Mouse (Mus musculus) kidney, adult 2 months (tissue): ENCODE data around the gene Rsad2. TPM values are rescaled to one million over a fixed set of nuclear protein-coding genes. Genes with fewer than 3 reads are reported as not detected.
A peak's percentile ranks its signal among the peaks of the same experiment; 100 is the strongest.

Experiments
- DNase-seq: peaks from one replicate; pipeline ENCODE4 v3.0.0; 2021
- H3K27ac ChIP-seq: fragments of 200-500 bp; 2 replicates; pipeline ENCODE4 v1.5.1; 2012; ENCODE audit warnings: low read depth, low read length, control low read depth, inconsistent platforms; ENCODE audit not compliant: insufficient read depth
- H3K27me3 ChIP-seq: fragments of 200-500 bp; replicated peaks from 2 replicates; pipeline ENCODE4 v1.6.1; 2012; ENCODE audit warnings: mild to moderate bottlenecking, moderate library complexity, low read length, inconsistent platforms; ENCODE audit not compliant: control insufficient read depth, insufficient read depth
- H3K36me3 ChIP-seq: fragments of 200-500 bp; 2 replicates; pipeline ENCODE4 v1.6.1; 2012; ENCODE audit warnings: mild to moderate bottlenecking, moderate library complexity, low read length, inconsistent platforms; ENCODE audit not compliant: control insufficient read depth, insufficient read depth
- H3K4me1 ChIP-seq: fragments of 200-500 bp; 2 replicates; pipeline ENCODE4 v1.6.1; 2011; ENCODE audit warnings: low read length; ENCODE audit not compliant: control insufficient read depth, insufficient read depth
- H3K4me3 ChIP-seq: fragments of 200-500 bp; 2 replicates; pipeline ENCODE4 v1.5.1; 2011; ENCODE audit warnings: mild to moderate bottlenecking, low read depth, low read length, control low read depth; ENCODE audit not compliant: insufficient read depth
- CTCF ChIP-seq: fragments of 200-500 bp; conservative IDR thresholded peaks from 2 replicates; pipeline ENCODE4 v1.5.1; 2011; ENCODE audit warnings: low read depth, mild to moderate bottlenecking, control low read depth, low read length, moderate library complexity, mixed read lengths; ENCODE audit not compliant: insufficient read depth, insufficient read length
- POLR2A ChIP-seq: fragments of 200-500 bp; IDR thresholded peaks from one replicate; pipeline ENCODE4 v1.6.1; 2011; ENCODE audit warnings: low read depth, low read length, control low read depth
- WGBS: fragments of 180-500 bp; shearing (Covaris S2); methylation state at CpG from one replicate; pipeline ENCODE4 v1.1.7; 2018; 5-methylcytosine and 5-hydroxymethylcytosine counted together
- polyA plus RNA-seq: library from polyadenylated mRNA; depleted of rRNA; stranded (reverse); fragments of >200 nt; gene quantifications from 2 replicates; pipeline ENCODE4 v1.2.3, GENCODE M21; 2012

Rsad2 gene
- polyA plus RNA-seq, 1 experiment: 19.8 TPM

- peak; percentile 94 for DNase-seq
- H3K27ac ChIP-seq: peak within 1 kb of the TSS; percentile 74
- no peak for TF ChIP-seq CTCF
- no peak for TF ChIP-seq POLR2A
- peaks cover 14% of the 10 kb centered on the region for H3K4me1 ChIP-seq
- H3K27me3 ChIP-seq: no peaks in the 10 kb centered on the region
- H3K4me3 ChIP-seq: peak within 1 kb of the TSS; percentile 75
- H3K36me3 ChIP-seq: no peaks in the 10 kb centered on the region
- WGBS: under 1% methylated on average over 69 of the region's 69 CpGs
Measured at GRCm38 (mm10) chr12:26469098-26470041, 13.1 kb upstream of the Rsad2 start, which contains the start of gene Cmpk2. Gene Cmpk2 (plus strand): TSS chr12:26469204.

GRCm38 (mm10) chr12:26465600-26465999, 9.3 kb upstream of the Rsad2 start:
- 0 out of 2 replicates have a peak overlapping the region, but pooled peaks have one; percentile 37 for H3K27ac ChIP-seq
- 61% methylated on average over 5 of the region's 5 CpGs for WGBS
- H3K36me3 ChIP-seq: no peaks in the 10 kb centered on the region
- no peak overlapping the region for H3K4me3 ChIP-seq
- 0 out of 2 replicates have a peak, but pooled peaks have one; percentile 9 for TF ChIP-seq CTCF
- TF ChIP-seq POLR2A: no peak
- H3K27me3 ChIP-seq: no peaks in the 10 kb centered on the region
- H3K4me1 ChIP-seq: no peaks in the 10 kb centered on the region
- DNase-seq: no peak

- H3K27ac ChIP-seq: peak overlapping the region; percentile 84
- no peaks in the 10 kb centered on the region for H3K27me3 ChIP-seq
- H3K4me1 ChIP-seq: peaks cover 3% of the 10 kb centered on the region; the same call in 1 of the 2 replicates
- H3K36me3 ChIP-seq: no peaks in the 10 kb centered on the region
- peak; percentile 73 for DNase-seq
- TF ChIP-seq POLR2A (no peak), CTCF (no peak)
- H3K4me3 ChIP-seq: no peak overlapping the region
- WGBS: 20% methylated on average over 2 of the region's 2 CpGs
Measured at GRCm38 (mm10) chr12:26460091-26460490, 3.8 kb upstream of the Rsad2 start.

- Histone ChIP-seq H3K4me3 (peak overlapping the region; percentile 70), H3K36me3 (no peaks in the 10 kb centered on the region; the same call in 1 of the 2 replicates), H3K27ac (peak overlapping the region; percentile 69), H3K27me3 (no peaks in the 10 kb centered on the region), H3K4me1 (peaks cover under 1% of the 10 kb centered on the region; the same call in 1 of the 2 replicates)
- WGBS: 35% methylated on average over 5 of the region's 5 CpGs
- no peak for TF ChIP-seq POLR2A
- no peak for TF ChIP-seq CTCF
- DNase-seq: no peak
Measured at GRCm38 (mm10) chr12:26454682-26455081, 1.6 kb downstream of the Rsad2 start.

- no peaks in the 10 kb centered on the region for H3K27me3 ChIP-seq
- H3K27ac ChIP-seq: peak overlapping the region; percentile 60
Measured at GRCm38 (mm10) chr12:26452951-26453350, 3.3 kb downstream of the Rsad2 start.

GRCm38 (mm10) chr12:26451150-26451549, 5.1 kb downstream of the Rsad2 start:
- no peaks in the 10 kb centered on the region; the same call in 1 of the 2 replicates for H3K36me3 ChIP-seq
- no peaks in the 10 kb centered on the region for H3K4me1 ChIP-seq
- H3K27me3 ChIP-seq: no peaks in the 10 kb centered on the region
- 35% methylated on average over 1 of the region's 1 CpGs for WGBS
- 0 out of 2 replicates have a peak overlapping the region, but pooled peaks have one; percentile 22 for H3K27ac ChIP-seq
- H3K4me3 ChIP-seq: 0 out of 2 replicates have a peak overlapping the region, but pooled peaks have one; percentile 8
- no peak for DNase-seq
- TF ChIP-seq POLR2A (no peak), CTCF (no peak)

More at GRCm38 (mm10) chr12:26452951-26453350, 3.3 kb downstream of the Rsad2 start:
- Histone ChIP-seq H3K36me3 (no peaks in the 10 kb centered on the region; the same call in 1 of the 2 replicates), H3K4me1 (no peaks in the 10 kb centered on the region), H3K4me3 (peak overlapping the region; percentile 49)
- WGBS: 43% methylated on average over 4 of the region's 4 CpGs
- TF ChIP-seq POLR2A (no peak), CTCF (no peak)
- DNase-seq: no peak

- 89% methylated on average over 2 of the region's 2 CpGs for WGBS
- H3K27ac ChIP-seq: no peak overlapping the region
Measured at GRCm38 (mm10) chr12:26449483-26449882, 6.8 kb downstream of the Rsad2 start.

More at GRCm38 (mm10) chr12:26449483-26449882, 6.8 kb downstream of the Rsad2 start:
- TF ChIP-seq POLR2A (no peak), CTCF (no peak)
- Histone ChIP-seq H3K27me3 (no peaks in the 10 kb centered on the region), H3K4me1 (no peaks in the 10 kb centered on the region), H3K4me3 (no peak overlapping the region), H3K36me3 (no peaks in the 10 kb centered on the region; the same call in 1 of the 2 replicates)
- no peak for DNase-seq
